Mouse (Mus musculus) left cerebral cortex, postnatal 4 days (tissue): Measurements from ENCODE around the gene Pkdrej. TPM values are rescaled to one million over a fixed set of nuclear protein-coding genes. Genes with fewer than 3 reads are reported as not detected.

ENCODE experiments used
- DNase-seq: peaks from one replicate; pipeline ENCODE4 v3.0.0-alpha.2; 2022
- intact Hi-C: fragments of 180-260 bp; cut with DNase I; formaldehyde crosslinking; loops from one replicate; pipeline ENCODE4 v1.15.1; 2025
- total RNA-seq, 2 experiments: library from RNA; stranded (reverse); gene quantifications; 2 replicates each; pipeline ENCODE4 v1.2.3; 2021

The Pkdrej gene
- total RNA-seq, 2 experiments from 2014 or later: 0.36 to 0.46 TPM

- intact Hi-C loops: no loop called here
- DNase-seq: no peak
These were observed 49.3 kb downstream of the Pkdrej start for GRCm38 (mm10) chr15:85772146-85772740.

GRCm38 (mm10) chr15:85771306-85772121 lies 50.0 kb downstream of the Pkdrej start:
- DNase-seq: no peak
- intact Hi-C loops: no loop called here

- no peak for DNase-seq
- intact Hi-C loops: no loop called here
These were observed 52.5 kb downstream of the Pkdrej start for GRCm38 (mm10) chr15:85768991-85769390.

GRCm38 (mm10) chr15:85766677-85767076 lies 54.9 kb downstream of the Pkdrej start:
- no peak for DNase-seq
- intact Hi-C loops: no loop called here

- intact Hi-C loops: no loop called here
- no peak for DNase-seq
These were observed 56.5 kb downstream of the Pkdrej start for GRCm38 (mm10) chr15:85765022-85765421.

Other genes with a start within 250 kb of the Pkdrej start
- gene Wnt7b, start 239.3 kb downstream of the Pkdrej start, total RNA-seq: 10 to 100 TPM; 65.6 to 67.5 TPM
- gene Ppara, start 86.8 kb downstream of the Pkdrej start, total RNA-seq: 1 to 10 TPM; 1.0 to 1.8 TPM
- 10 to 100 TPM; 19.9 to 22.6 TPM for gene Cdpf1, start 10.0 kb downstream of the Pkdrej start, total RNA-seq
- 1 to 10 TPM; 2.3 to 3.5 TPM for gene Ttc38, start 10.6 kb upstream of the Pkdrej start, total RNA-seq
- 1 to 10 TPM; 2.3 to 2.9 TPM for gene Gtse1, start 38.0 kb upstream of the Pkdrej start, total RNA-seq
- gene Trmu, start 57.6 kb upstream of the Pkdrej start, total RNA-seq: 10 to 100 TPM; 36.2 to 37.8 TPM
- 1 to 10 TPM; 5.0 to 5.2 TPM for gene Celsr1, start 212.0 kb upstream of the Pkdrej start, total RNA-seq
- 10 to 100 TPM; 52.0 to 57.8 TPM for gene Gramd4, start 236.0 kb upstream of the Pkdrej start, total RNA-seq